Mouse (Mus musculus) neural tube, embryonic 14.5 days (tissue): ENCODE measurements around the gene Rhbdd1. TPM values are rescaled to one million over a fixed set of nuclear protein-coding genes. Genes with fewer than 3 reads are reported as not detected.

Source experiments
- ATAC-seq: fragments of 200-750 bp; cut with Nextera tagmentation; 2 replicates; pipeline ENCODE4 v1.8.0; 2017; ENCODE audit warnings: low read depth, mild to moderate bottlenecking, moderate TSS enrichment, moderate library complexity
- H3K27ac ChIP-seq: fragments of 300-500 bp; sonication (generic); 2 replicates; pipeline ENCODE4 v1.5.1; 2014; ENCODE audit warnings: low read depth, mild to moderate bottlenecking, control low read depth, low read length, moderate library complexity, mixed read lengths
- H3K27me3 ChIP-seq: fragments of 300-500 bp; sonication (generic); 2 replicates; pipeline ENCODE4 v1.6.1; 2014; ENCODE audit warnings: low read length; ENCODE audit not compliant: control insufficient read depth, insufficient read depth
- H3K36me3 ChIP-seq: fragments of 300-500 bp; sonication (generic); 2 replicates; pipeline ENCODE4 v1.6.1; 2014; ENCODE audit warnings: low read length, mixed read lengths; ENCODE audit not compliant: control insufficient read depth, insufficient read depth
- H3K4me1 ChIP-seq: fragments of 300-500 bp; sonication (generic); 2 replicates; pipeline ENCODE4 v1.6.1; 2014; ENCODE audit warnings: low read length; ENCODE audit not compliant: control insufficient read depth, insufficient read depth
- H3K4me2 ChIP-seq: fragments of 300-500 bp; sonication (generic); 2 replicates; pipeline ENCODE4 v1.6.1; 2014; ENCODE audit warnings: mild to moderate bottlenecking, low read depth, low read length, control low read depth
- H3K4me3 ChIP-seq: fragments of 300-500 bp; sonication (generic); 2 replicates; pipeline ENCODE4 v1.5.1; 2014; ENCODE audit warnings: low read depth, low read length, control low read depth, mixed read lengths
- H3K9ac ChIP-seq: fragments of 300-500 bp; sonication (generic); replicated peaks from 2 replicates; pipeline ENCODE4 v1.6.1; 2014; ENCODE audit warnings: low read depth, mild to moderate bottlenecking, control low read depth, low read length, mixed read lengths
- H3K9me3 ChIP-seq: fragments of 300-500 bp; sonication (generic); 2 replicates; pipeline ENCODE4 v1.6.1; 2016; ENCODE audit warnings: low read length; ENCODE audit not compliant: control insufficient read depth
- WGBS: fragments of 180-500 bp; shearing (Covaris S2); extraction: QIAGEN DNeasy Blood & Tissue Kit; methylation state at CpG from one replicate; pipeline ENCODE4 v1.1.7; 2014; 5-methylcytosine and 5-hydroxymethylcytosine counted together
- polyA plus RNA-seq: library from polyadenylated mRNA; unstranded; fragments of >200 nt; fragmentation: Nextera tagmentation; extraction: Ambion mirVana; gene quantifications from 2 replicates; pipeline ENCODE4 v1.2.1, GENCODE M21; 2014

The Rhbdd1 gene
- polyA plus RNA-seq, 1 experiment from 2014 or later = 2.7 TPM

GRCm38 (mm10) chr1:82449851-82450250, 133.6 kb downstream of the Rhbdd1 start:
- Histone ChIP-seq H3K9ac (no peak overlapping the region), H3K4me2 (no peak overlapping the region), H3K27ac (no peak overlapping the region), H3K9me3 (no peaks in the 10 kb centered on the region), H3K4me1 (no peaks in the 10 kb centered on the region), H3K4me3 (no peak overlapping the region), H3K36me3 (no peaks in the 10 kb centered on the region), H3K27me3 (no peaks in the 10 kb centered on the region)
- no peak for ATAC-seq
- 88% methylated on average over 4 of the region's 4 CpGs for WGBS

- no peaks in the 10 kb centered on the region for H3K4me1 ChIP-seq
- no peaks in the 10 kb centered on the region for H3K27me3 ChIP-seq
- no peaks in the 10 kb centered on the region for H3K9me3 ChIP-seq
- H3K9ac ChIP-seq = no peak overlapping the region
- peak; percentile 67; the same call in 1 of the 2 replicates for ATAC-seq
- 17% methylated on average over 6 of the region's 6 CpGs for WGBS
- no peaks in the 10 kb centered on the region for H3K36me3 ChIP-seq
- H3K4me3 ChIP-seq = no peak overlapping the region
- H3K4me2 ChIP-seq = no peak overlapping the region
- H3K27ac ChIP-seq = no peak overlapping the region
Measured at GRCm38 (mm10) chr1:82451927-82452651, 135.8 kb downstream of the Rhbdd1 start.

- Histone ChIP-seq H3K4me3 (no peak overlapping the region), H3K36me3 (no peaks in the 10 kb centered on the region), H3K4me1 (no peaks in the 10 kb centered on the region), H3K9me3 (no peaks in the 10 kb centered on the region), H3K27ac (no peak overlapping the region), H3K4me2 (no peak overlapping the region), H3K9ac (no peak overlapping the region), H3K27me3 (no peaks in the 10 kb centered on the region)
- WGBS = 85% methylated on average over 3 of the region's 3 CpGs
- ATAC-seq = no peak
Measured at GRCm38 (mm10) chr1:82454031-82454430, 137.8 kb downstream of the Rhbdd1 start.

GRCm38 (mm10) chr1:82459350-82459749, 143.1 kb downstream of the Rhbdd1 start:
- 81% methylated on average over 4 of the region's 4 CpGs for WGBS
- Histone ChIP-seq H3K36me3 (no peaks in the 10 kb centered on the region), H3K4me1 (no peaks in the 10 kb centered on the region), H3K4me2 (no peak overlapping the region), H3K4me3 (no peak overlapping the region), H3K27me3 (no peaks in the 10 kb centered on the region), H3K9ac (no peak overlapping the region), H3K27ac (no peak overlapping the region), H3K9me3 (no peaks in the 10 kb centered on the region)
- ATAC-seq = no peak

- H3K9ac ChIP-seq = no peak overlapping the region
Measured at GRCm38 (mm10) chr1:82459926-82460325, 143.7 kb downstream of the Rhbdd1 start.

GRCm38 (mm10) chr1:82461041-82461440, 144.8 kb downstream of the Rhbdd1 start:
- H3K4me2 ChIP-seq = no peak overlapping the region
- no peak for ATAC-seq
- no peaks in the 10 kb centered on the region for H3K4me1 ChIP-seq
- H3K9me3 ChIP-seq = no peaks in the 10 kb centered on the region
- H3K27me3 ChIP-seq = no peaks in the 10 kb centered on the region
- H3K36me3 ChIP-seq = no peaks in the 10 kb centered on the region
- H3K9ac ChIP-seq = no peak overlapping the region
- H3K4me3 ChIP-seq = no peak overlapping the region
- no peak overlapping the region for H3K27ac ChIP-seq
- 83% methylated on average over 4 of the region's 4 CpGs for WGBS

More at GRCm38 (mm10) chr1:82459926-82460325, 143.7 kb downstream of the Rhbdd1 start:
- Histone ChIP-seq H3K27ac (no peak overlapping the region), H3K9me3 (no peaks in the 10 kb centered on the region), H3K4me2 (no peak overlapping the region), H3K4me1 (no peaks in the 10 kb centered on the region), H3K27me3 (no peaks in the 10 kb centered on the region), H3K4me3 (no peak overlapping the region), H3K36me3 (no peaks in the 10 kb centered on the region)
- 90% methylated on average over 2 of the region's 2 CpGs for WGBS
- no peak for ATAC-seq

GRCm38 (mm10) chr1:82465321-82465853, 149.1 kb downstream of the Rhbdd1 start:
- Histone ChIP-seq H3K36me3 (no peaks in the 10 kb centered on the region), H3K4me3 (no peak overlapping the region), H3K27ac (no peak overlapping the region), H3K9me3 (no peaks in the 10 kb centered on the region), H3K4me2 (no peak overlapping the region), H3K27me3 (no peaks in the 10 kb centered on the region), H3K9ac (no peak overlapping the region), H3K4me1 (no peaks in the 10 kb centered on the region)
- ATAC-seq = no peak
- WGBS = 46% methylated on average over 6 of the region's 6 CpGs

GRCm38 (mm10) chr1:82468872-82469271, 152.6 kb downstream of the Rhbdd1 start:
- Histone ChIP-seq H3K4me1 (no peaks in the 10 kb centered on the region), H3K4me2 (no peak overlapping the region), H3K36me3 (no peaks in the 10 kb centered on the region), H3K27ac (no peak overlapping the region), H3K9me3 (no peaks in the 10 kb centered on the region), H3K27me3 (no peaks in the 10 kb centered on the region), H3K9ac (no peak overlapping the region), H3K4me3 (no peak overlapping the region)
- ATAC-seq = no peak
- WGBS = 83% methylated on average over 6 of the region's 6 CpGs

GRCm38 (mm10) chr1:82470516-82471225, 154.4 kb downstream of the Rhbdd1 start:
- no peak for ATAC-seq
- H3K9ac ChIP-seq = no peak overlapping the region
- WGBS = 93% methylated on average over 10 of the region's 10 CpGs
- peaks cover 6% of the 10 kb centered on the region; the same call in 1 of the 2 replicates for H3K4me1 ChIP-seq
- no peaks in the 10 kb centered on the region for H3K27me3 ChIP-seq
- no peaks in the 10 kb centered on the region for H3K36me3 ChIP-seq
- H3K9me3 ChIP-seq = no peaks in the 10 kb centered on the region
- no peak overlapping the region for H3K4me3 ChIP-seq
- no peak overlapping the region for H3K4me2 ChIP-seq
- H3K27ac ChIP-seq = no peak overlapping the region
